Comparison of ENCODE assay signal across 6 mouse cellular contexts in genomic region chr5:20706322-20707282, GRCm38 (mm10).
DNase-seq lines count a peak whose midpoint lies in the region; TF ChIP-seq lines count a peak whose summit lies in the region.
"Not testable (repeated sequence)": the region's sequence is repeated elsewhere in the genome, so short reads cannot be mapped to it uniquely, and the experiment has no call there.

No protein-coding gene starts in this region.

- H3K9ac ChIP-seq in MEL (ENCODE audit: control insufficient read depth, low read depth, low read length, poor library complexity, severe bottlenecking), result peak overlapping the region; percentile 40

- H3K4me1 ChIP-seq in E14TG2a.4 (replicated peaks; ENCODE audit: low read depth, low read length), result peaks cover 56% of the 10 kb centered on the region
- H3K4me1 ChIP-seq in MEL (ENCODE audit: control insufficient read depth in 1 of 2, insufficient read depth in 2 of 2, low read length in 2 of 2), result peaks cover 14 to 21% of the 10 kb centered on the region in 2 experiments

- DNase-seq in ES-CJ7 (ENCODE audit: low read depth, low spot score) (peak; percentile 55), MEL (ENCODE audit: low read depth, low spot score) (peak; percentile 80), MEL-GATA-1-ER (ENCODE audit: extremely low read depth, low read depth) (peak; percentile 66), R1 (ENCODE audit: low read depth, low spot score) (peak; percentile 30)
- peak; percentile 74 for DNase-seq in heart, adult 11 months

- peak in 1 of 2 experiments; percentile 49; a peak in 2 of 4 replicates for TF ChIP-seq POLR2A in MEL (IDR thresholded peaks at IDR 0.05; ENCODE audit: control insufficient read depth in 1 of 2, insufficient read depth in 1 of 2, low read depth in 1 of 2, low read length in 2 of 2, poor library complexity in 1 of 2)

- not testable (repeated sequence) for TF ChIP-seq RAD21 in MEL (IDR thresholded peaks at IDR 0.05; ENCODE audit: low read depth, low read length)

- not testable (repeated sequence) for H3K36me3 ChIP-seq in E14TG2a.4 (ENCODE audit: insufficient read depth, low read length)
- H3K36me3 ChIP-seq in MEL (ENCODE audit: control insufficient read depth in 1 of 2, insufficient read depth in 2 of 2, low read length in 2 of 2), result peaks cover 0 to 40% of the 10 kb centered on the region in 2 experiments; a peak in 2 of 4 replicates

- peak overlapping the region; percentile 83 for H3K27ac ChIP-seq in MEL (ENCODE audit: control insufficient read depth, low read depth, low read length)

- H3K4me3 ChIP-seq in E14TG2a.4 (replicated peaks; ENCODE audit: low read length) (peak overlapping the region; percentile 35; the same call in 1 of the 2 replicates), MEL (ENCODE audit: control insufficient read depth in 1 of 2, insufficient read depth in 1 of 2, low read depth in 2 of 2, low read length in 2 of 2) (peak overlapping the region; percentile 19 to 47)

- TF ChIP-seq EP300 in MEL (IDR thresholded peaks at IDR 0.05; ENCODE audit: low read depth in 1 of 2, low read length in 2 of 2), result peak in 1 of 2 experiments; percentile 52; a peak in 3 of 4 replicates

- not testable (repeated sequence) for H3K79me2 ChIP-seq in MEL (ENCODE audit: control insufficient read depth, insufficient read depth, low read length, poor library complexity)

- not testable (repeated sequence) for TF ChIP-seq CTCF in E14TG2a.4 (conservative IDR thresholded peaks at IDR 0.05; ENCODE audit: low read length); MEL (IDR thresholded peaks at IDR 0.05 in 2 of 3, conservative IDR thresholded peaks at IDR 0.05 in 1 of 3; ENCODE audit: control insufficient read depth in 1 of 3, insufficient read depth in 1 of 3, low read depth in 2 of 3, low read length in 3 of 3, poor library complexity in 1 of 3, severe bottlenecking in 1 of 3)

- not testable (repeated sequence) for H3K9me3 ChIP-seq in E14TG2a.4 (ENCODE audit: low read length); MEL (replicated peaks; ENCODE audit: insufficient read depth, low read length)

- not testable (repeated sequence) for H3K27me3 ChIP-seq in E14TG2a.4 (ENCODE audit: insufficient read depth, low read length); MEL (ENCODE audit: control insufficient read depth in 1 of 2, insufficient read depth in 2 of 2, low read length in 2 of 2)

TF ChIP-seq in MEL, 35 proteins besides CTCF, POLR2A, EP300 and RAD21:
- TF ChIP-seq TBP (IDR thresholded peaks at IDR 0.05; ENCODE audit: low read depth, low read length) (peak; percentile 59), ETS1 (IDR thresholded peaks at IDR 0.05; ENCODE audit: low read depth, low read length) (0 out of 2 replicates have a peak, but pooled peaks have one; percentile 28), GATA1 (IDR thresholded peaks at IDR 0.05; ENCODE audit: low read depth, low read length) (peak; percentile 54)

Comparison
In these comparisons a context has a peak if more than half of its experiments do, and no peak if none do; other contexts are left out.
1. Peak in every context shown above with its lines: DNase-seq, H3K4me3 ChIP-seq and H3K27ac ChIP-seq.
2. DNase-seq: peak in every context shown above with its lines; median percentile 80 in MEL; 74 in heart, adult 11 months; 66 in MEL-GATA-1-ER; 55 in ES-CJ7; 30 in R1.